Mouse (Mus musculus) hindbrain, embryonic 14.5 days (tissue): ENCODE measurements around the gene Dock10. TPM values are rescaled to one million over a fixed set of nuclear protein-coding genes. Genes with fewer than 3 reads are reported as not detected.
A peak's percentile ranks its signal among the peaks of the same experiment; 100 is the strongest.

Experiments
- ATAC-seq: fragments of 200-750 bp; cut with Nextera tagmentation; 2 replicates; pipeline ENCODE4 v1.8.0; 2017; ENCODE audit warnings: moderate number of reproducible peaks, mild to moderate bottlenecking, moderate TSS enrichment, moderate library complexity; ENCODE audit not compliant: low FRiP score
- DNase-seq: peaks from one replicate; pipeline ENCODE4 v3.0.0-alpha.2; 2015; ENCODE audit warnings: low spot score
- H3K27ac ChIP-seq: fragments of 300-500 bp; sonication (generic); 2 replicates; pipeline ENCODE4 v1.5.1; 2014; ENCODE audit warnings: mild to moderate bottlenecking, moderate library complexity
- H3K27me3 ChIP-seq: fragments of 300-500 bp; sonication (generic); 2 replicates; pipeline ENCODE4 v1.6.1; 2014; ENCODE audit warnings: mild to moderate bottlenecking, low read length, mixed read lengths; ENCODE audit not compliant: control insufficient read depth, insufficient read depth
- H3K36me3 ChIP-seq: fragments of 300-500 bp; sonication (generic); replicated peaks from 2 replicates; pipeline ENCODE4 v1.6.1; 2014; ENCODE audit not compliant: control insufficient read depth, insufficient read depth
- H3K4me1 ChIP-seq: fragments of 300-500 bp; sonication (generic); replicated peaks from 2 replicates; pipeline ENCODE4 v1.6.1; 2014; ENCODE audit warnings: antibody characterized with exemption, low read length, mixed read lengths; ENCODE audit not compliant: control insufficient read depth, insufficient read depth
- H3K4me2 ChIP-seq: fragments of 300-500 bp; sonication (generic); replicated peaks from 2 replicates; pipeline ENCODE4 v1.6.1; 2014; ENCODE audit warnings: mild to moderate bottlenecking, moderate library complexity
- H3K4me3 ChIP-seq: fragments of 300-500 bp; sonication (generic); replicated peaks from 2 replicates; pipeline ENCODE4 v1.5.1; 2014; ENCODE audit warnings: mild to moderate bottlenecking, low read length
- H3K9ac ChIP-seq: fragments of 300-500 bp; sonication (generic); 2 replicates; pipeline ENCODE4 v1.6.1; 2014
- H3K9me3 ChIP-seq: fragments of 300-500 bp; sonication (generic); 2 replicates; pipeline ENCODE4 v1.6.1; 2016; ENCODE audit warnings: low read length; ENCODE audit not compliant: control insufficient read depth
- WGBS: fragments of 180-500 bp; shearing (Covaris S2); extraction: QIAGEN DNeasy Blood & Tissue Kit; methylation state at CpG from one replicate; pipeline ENCODE4 v1.1.7; 2014; 5-methylcytosine and 5-hydroxymethylcytosine counted together
- polyA plus RNA-seq: library from polyadenylated mRNA; unstranded; fragments of >200 nt; fragmentation: Nextera tagmentation; extraction: Ambion mirVana; gene quantifications from 2 replicates; pipeline ENCODE4 v1.2.1, GENCODE M21; 2014

The Dock10 gene
- polyA plus RNA-seq, 1 experiment from 2014 or later, result 6.1 TPM

DNA sequence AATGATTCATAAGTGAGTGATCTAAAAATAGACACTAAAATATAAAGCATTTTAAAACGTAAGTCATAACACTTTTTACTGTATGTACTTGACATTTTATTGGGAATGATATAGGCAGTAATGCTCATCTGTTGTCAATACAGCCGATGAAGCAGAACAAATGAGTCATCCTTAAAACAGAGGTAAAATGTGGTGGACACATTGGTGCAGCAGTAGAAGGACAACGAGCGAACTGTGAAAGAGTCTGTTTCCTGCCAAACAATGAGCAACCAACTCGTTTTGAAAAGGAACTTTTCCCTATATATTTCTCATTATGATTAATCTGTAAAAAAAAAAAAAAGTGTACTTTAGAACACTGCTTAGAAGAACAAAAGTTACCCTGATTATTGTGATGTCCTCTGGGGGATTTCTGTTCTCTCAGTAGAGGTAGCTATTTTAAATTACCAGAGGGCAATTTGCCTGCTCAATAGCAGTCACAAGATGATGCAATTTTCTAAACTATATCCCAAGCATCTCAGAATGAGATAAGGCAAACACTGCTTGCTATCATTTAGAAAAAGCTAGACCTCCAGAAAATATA lies 20.4 kb downstream of the Dock10 start:
- Histone ChIP-seq H3K27ac (no peak overlapping the region), H3K9me3 (no peaks in the 10 kb centered on the region), H3K4me2 (no peak overlapping the region), H3K4me3 (no peak overlapping the region), H3K36me3 (no peaks in the 10 kb centered on the region), H3K4me1 (no peaks in the 10 kb centered on the region), H3K27me3 (no peaks in the 10 kb centered on the region), H3K9ac (no peak overlapping the region)
- DNase-seq, result no peak
- 78% methylated on average over 5 of the region's 5 CpGs for WGBS
- no peak for ATAC-seq

DNA sequence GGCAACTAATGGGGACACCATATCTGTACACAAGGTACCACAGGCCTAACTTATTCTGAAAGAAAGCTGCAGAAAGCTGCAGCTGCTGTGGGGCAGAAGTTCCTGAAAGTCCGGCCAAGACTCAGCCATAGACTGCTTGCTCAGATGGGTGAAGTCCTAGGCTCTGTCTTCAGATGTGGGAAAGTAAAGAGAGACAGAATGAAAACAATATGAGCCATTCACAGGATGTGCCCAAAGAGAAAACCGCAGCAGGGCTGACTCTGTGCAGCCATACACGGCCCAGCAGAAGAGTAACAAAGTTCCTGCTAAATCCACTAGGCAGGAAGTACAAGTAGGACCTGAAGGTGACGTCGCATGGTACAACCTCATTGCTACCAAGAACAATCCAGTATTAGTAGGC lies 27.7 kb downstream of the Dock10 start:
- DNase-seq, result no peak
- Histone ChIP-seq H3K27me3 (no peaks in the 10 kb centered on the region), H3K4me1 (no peaks in the 10 kb centered on the region), H3K9me3 (no peaks in the 10 kb centered on the region), H3K9ac (no peak overlapping the region), H3K27ac (no peak overlapping the region), H3K4me2 (no peak overlapping the region), H3K4me3 (no peak overlapping the region), H3K36me3 (no peaks in the 10 kb centered on the region)
- 81% methylated on average over 5 of the region's 5 CpGs for WGBS
- no peak for ATAC-seq

DNA sequence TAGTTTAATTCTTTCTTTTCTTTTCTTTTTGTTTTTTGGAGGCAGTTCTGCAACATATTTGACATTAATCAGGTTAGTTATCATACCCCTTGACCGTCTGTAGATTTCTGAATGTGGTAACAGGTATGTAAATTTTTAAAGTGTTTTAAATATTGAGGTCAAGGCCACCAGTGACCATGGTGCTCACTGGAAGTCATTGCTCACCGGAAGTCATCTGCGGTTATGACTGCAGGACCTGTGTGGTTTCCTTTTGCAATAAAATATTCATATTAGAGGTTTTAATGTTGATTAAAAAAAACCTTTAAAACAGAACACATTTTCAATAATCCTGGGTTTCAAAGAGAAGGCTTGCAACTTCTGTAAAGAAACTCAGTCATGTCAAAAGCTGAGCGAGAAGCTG lies 28.2 kb downstream of the Dock10 start:
- Histone ChIP-seq H3K27me3 (no peaks in the 10 kb centered on the region), H3K27ac (no peak overlapping the region), H3K9me3 (no peaks in the 10 kb centered on the region), H3K4me1 (no peaks in the 10 kb centered on the region), H3K36me3 (no peaks in the 10 kb centered on the region), H3K4me3 (no peak overlapping the region), H3K4me2 (no peak overlapping the region), H3K9ac (no peak overlapping the region)
- ATAC-seq (no peak), DNase-seq (no peak)
- WGBS, result 93% methylated on average over 4 of the region's 4 CpGs

DNA sequence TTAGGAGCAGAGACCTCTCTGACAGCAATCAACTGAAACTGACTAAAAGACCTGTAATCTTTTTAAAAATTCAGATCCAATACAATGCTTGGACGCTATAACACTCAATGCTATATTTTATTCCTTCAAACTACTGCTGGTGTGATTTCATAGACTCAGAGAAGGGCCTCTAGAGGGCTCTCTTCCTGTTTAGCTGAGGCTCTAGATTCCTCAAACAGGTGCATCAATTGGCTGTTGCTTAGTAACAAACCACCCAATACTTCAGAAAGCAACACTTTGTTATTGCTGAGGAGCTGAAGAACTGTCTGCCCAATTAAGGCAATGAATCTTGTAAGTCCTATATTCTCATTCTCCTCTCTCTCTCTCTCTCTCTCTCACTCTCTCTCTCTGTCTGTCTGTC lies 30.1 kb downstream of the Dock10 start:
- DNase-seq (no peak), ATAC-seq (no peak)
- no peaks in the 10 kb centered on the region for H3K36me3 ChIP-seq
- H3K9me3 ChIP-seq, result no peaks in the 10 kb centered on the region
- H3K27me3 ChIP-seq, result no peaks in the 10 kb centered on the region
- H3K4me3 ChIP-seq, result no peak overlapping the region
- no peak overlapping the region for H3K4me2 ChIP-seq
- H3K27ac ChIP-seq, result no peak overlapping the region
- H3K4me1 ChIP-seq, result no peaks in the 10 kb centered on the region
- WGBS, result 51% methylated on average over 1 of the region's 1 CpGs
- no peak overlapping the region for H3K9ac ChIP-seq

DNA sequence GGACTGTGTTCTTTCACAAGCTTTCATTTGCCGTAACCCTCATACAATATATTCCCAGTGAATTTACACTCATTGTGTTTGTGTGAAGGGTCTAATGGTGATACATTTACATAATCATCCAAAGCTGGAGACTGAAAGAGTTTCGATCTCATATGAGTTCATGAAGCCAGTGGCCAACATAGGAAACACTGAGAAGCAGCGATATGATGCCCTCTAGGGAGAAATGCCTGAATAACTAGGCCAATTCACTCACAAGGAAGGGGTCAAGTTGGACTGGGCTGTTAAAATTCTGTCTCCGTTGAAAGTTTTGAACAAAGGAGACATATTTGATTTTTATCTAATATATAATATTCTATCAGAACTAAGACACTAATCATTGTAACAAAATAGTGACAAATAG lies 30.9 kb downstream of the Dock10 start:
- Histone ChIP-seq H3K27me3 (no peaks in the 10 kb centered on the region), H3K4me1 (no peaks in the 10 kb centered on the region), H3K9me3 (no peaks in the 10 kb centered on the region), H3K36me3 (no peaks in the 10 kb centered on the region), H3K9ac (no peak overlapping the region), H3K4me3 (no peak overlapping the region), H3K27ac (no peak overlapping the region), H3K4me2 (no peak overlapping the region)
- no peak for DNase-seq
- no peak for ATAC-seq
- 83% methylated on average over 4 of the region's 4 CpGs for WGBS

DNA sequence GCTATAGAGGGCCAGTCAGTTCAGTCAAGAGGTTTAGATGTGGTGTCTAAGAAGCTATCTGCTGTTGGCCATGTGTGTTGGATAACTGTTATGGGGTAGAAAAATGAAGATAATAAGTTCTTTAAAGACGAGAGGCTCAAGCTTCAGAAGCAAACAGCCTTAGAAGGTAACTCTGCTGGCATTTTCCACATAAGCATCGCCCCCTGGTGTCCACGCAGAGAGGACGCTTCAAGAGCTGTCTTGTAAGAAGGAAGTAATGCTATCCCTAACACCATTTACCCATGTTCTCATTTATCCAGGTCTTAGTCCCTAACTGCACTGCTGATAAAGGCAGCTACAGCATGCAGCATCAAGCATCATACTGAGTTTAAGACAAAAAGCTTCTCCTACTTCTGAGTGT lies 35.7 kb downstream of the Dock10 start:
- Histone ChIP-seq H3K36me3 (no peaks in the 10 kb centered on the region), H3K27ac (no peak overlapping the region), H3K4me2 (no peak overlapping the region), H3K4me1 (no peaks in the 10 kb centered on the region), H3K4me3 (no peak overlapping the region), H3K9me3 (no peaks in the 10 kb centered on the region), H3K27me3 (no peaks in the 10 kb centered on the region), H3K9ac (no peak overlapping the region)
- no peak for ATAC-seq
- DNase-seq, result peak; percentile 48
- WGBS, result 38% methylated on average over 4 of the region's 4 CpGs

DNA sequence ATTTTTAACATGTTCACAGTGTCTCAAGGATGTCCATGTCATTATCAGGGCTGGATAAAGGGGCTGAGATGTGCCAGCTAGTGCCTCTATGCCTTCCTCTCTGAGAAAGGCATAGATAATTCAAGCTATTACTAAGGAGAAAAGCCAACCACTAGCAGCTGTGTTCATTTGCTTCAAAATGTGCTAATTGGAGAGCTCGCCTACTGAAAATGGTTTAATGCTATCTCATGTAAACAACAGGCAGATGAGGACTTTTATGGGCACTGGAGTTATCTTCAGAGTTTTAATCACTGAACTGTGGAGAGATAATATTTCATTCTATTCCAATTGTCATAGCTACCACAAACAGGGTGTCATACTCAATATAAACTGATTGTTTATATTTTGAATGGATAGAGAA lies 36.3 kb downstream of the Dock10 start:
- H3K27me3 ChIP-seq, result no peaks in the 10 kb centered on the region
- no peak overlapping the region for H3K9ac ChIP-seq
- no peaks in the 10 kb centered on the region for H3K4me1 ChIP-seq
- no peaks in the 10 kb centered on the region for H3K36me3 ChIP-seq
- no peak for DNase-seq
- no peak overlapping the region for H3K27ac ChIP-seq
- H3K4me3 ChIP-seq, result no peak overlapping the region
- H3K4me2 ChIP-seq, result no peak overlapping the region
- no peaks in the 10 kb centered on the region for H3K9me3 ChIP-seq
- WGBS, result 83% methylated on average over 1 of the region's 1 CpGs
- no peak for ATAC-seq

DNA sequence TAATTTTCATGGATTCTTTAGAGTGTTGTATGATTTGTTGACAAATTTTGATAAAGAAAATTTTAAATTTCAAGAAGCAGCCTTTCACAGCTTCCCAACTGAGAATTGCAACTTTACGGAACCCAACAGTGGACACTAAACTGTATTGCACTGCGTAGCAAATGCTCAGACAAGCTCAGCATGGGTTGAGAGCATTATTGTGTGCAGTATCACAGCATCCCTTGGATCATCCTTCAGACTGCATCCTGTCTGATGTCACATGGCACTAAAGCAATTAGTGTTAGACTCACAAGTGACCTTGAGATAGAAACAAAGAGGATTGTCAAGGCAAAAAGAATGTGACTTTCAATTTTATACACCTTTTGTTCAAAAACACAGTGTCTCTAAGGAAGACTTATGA lies 37.1 kb downstream of the Dock10 start:
- no peak overlapping the region for H3K4me2 ChIP-seq
- 80% methylated on average over 2 of the region's 2 CpGs for WGBS
- H3K4me1 ChIP-seq, result no peaks in the 10 kb centered on the region
- no peaks in the 10 kb centered on the region for H3K27me3 ChIP-seq
- ATAC-seq (no peak), DNase-seq (no peak)
- no peak overlapping the region for H3K27ac ChIP-seq
- no peak overlapping the region for H3K9ac ChIP-seq
- H3K9me3 ChIP-seq, result no peaks in the 10 kb centered on the region
- no peak overlapping the region for H3K4me3 ChIP-seq
- no peaks in the 10 kb centered on the region for H3K36me3 ChIP-seq

DNA sequence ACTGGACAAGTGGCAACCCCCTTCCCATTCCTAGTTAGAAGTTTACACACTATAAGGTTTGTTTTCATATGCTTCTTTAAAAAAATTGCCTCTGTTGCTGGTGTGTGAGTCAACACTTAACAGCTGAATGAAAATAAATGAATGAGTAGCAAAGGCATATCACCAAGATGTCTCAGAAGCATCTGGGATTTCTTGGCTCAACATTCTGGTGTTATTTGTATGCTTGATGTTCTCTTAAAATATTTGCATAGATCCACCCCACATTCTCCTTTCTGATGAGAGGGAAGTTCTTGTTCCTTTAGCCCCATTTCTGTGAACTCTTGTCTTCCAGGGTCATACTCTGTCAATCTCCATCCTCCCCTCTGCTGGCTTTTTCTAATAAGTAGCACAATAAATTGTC lies 38.2 kb downstream of the Dock10 start:
- H3K9me3 ChIP-seq, result no peaks in the 10 kb centered on the region
- no peaks in the 10 kb centered on the region for H3K4me1 ChIP-seq
- no peak overlapping the region for H3K9ac ChIP-seq
- ATAC-seq, result no peak
- H3K4me3 ChIP-seq, result no peak overlapping the region
- DNase-seq, result no peak
- H3K36me3 ChIP-seq, result no peaks in the 10 kb centered on the region
- H3K27ac ChIP-seq, result no peak overlapping the region
- H3K4me2 ChIP-seq, result no peak overlapping the region
- H3K27me3 ChIP-seq, result no peaks in the 10 kb centered on the region

DNA sequence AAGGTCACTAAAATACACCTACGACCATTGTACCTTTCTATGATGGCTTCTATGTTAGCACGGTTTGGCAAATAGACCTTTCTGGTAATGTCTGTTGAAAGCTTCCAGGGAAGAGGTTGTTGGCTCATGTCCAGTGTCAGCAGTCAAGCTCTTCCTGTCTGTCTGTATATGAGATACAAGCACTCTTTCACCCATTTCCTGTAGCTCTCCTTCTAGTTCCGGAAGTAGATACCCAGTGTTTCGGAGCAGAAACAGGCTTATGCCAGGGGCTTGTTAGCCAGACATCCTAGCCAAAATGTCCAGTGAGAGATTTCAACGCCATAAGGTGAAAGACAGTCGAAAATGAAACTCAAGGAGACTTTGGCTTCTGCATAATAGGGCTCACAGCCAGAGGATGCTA lies 38.9 kb downstream of the Dock10 start:
- 90% methylated on average over 6 of the region's 6 CpGs for WGBS
- H3K27me3 ChIP-seq, result no peaks in the 10 kb centered on the region
- H3K4me1 ChIP-seq, result no peaks in the 10 kb centered on the region
- no peak overlapping the region for H3K27ac ChIP-seq
- H3K9ac ChIP-seq, result no peak overlapping the region
- no peak overlapping the region for H3K4me2 ChIP-seq
- DNase-seq (no peak), ATAC-seq (no peak)
- no peak overlapping the region for H3K4me3 ChIP-seq
- no peaks in the 10 kb centered on the region for H3K36me3 ChIP-seq
- no peaks in the 10 kb centered on the region for H3K9me3 ChIP-seq
